Mouse (Mus musculus): ENCODE data around the gene Agap3. TPM values are rescaled to one million over a fixed set of nuclear protein-coding genes. Genes with fewer than 3 reads are reported as not detected.

The Agap3 gene
- polyA plus RNA-seq, 1 experiment from 2014 or later, result 26.9 TPM

- TF ChIP-seq CTCF (IDR thresholded peaks at IDR 0.05; ENCODE audit: low read depth), result no peak
- no peaks in the 10 kb centered on the region for H3K27me3 ChIP-seq (ENCODE audit: insufficient read depth, low read length)
- WGBS, result 61% methylated on average over 10 of the region's 10 CpGs
- no peaks in the 10 kb centered on the region for H3K9me3 ChIP-seq (replicated peaks; ENCODE audit: low read length)
- H3K4me3 ChIP-seq (replicated peaks; ENCODE audit: low read depth, low read length), result no peak overlapping the region
- no peak overlapping the region for H3K27ac ChIP-seq
- DNase-seq (ENCODE audit: low spot score), result no peak
- H3K4me1 ChIP-seq (replicated peaks; ENCODE audit: insufficient read depth, low read length), result no peaks in the 10 kb centered on the region
- ATAC-seq (replicated peaks; ENCODE audit: low FRiP score, low read depth), result no peak
- peaks cover 41% of the 10 kb centered on the region for H3K36me3 ChIP-seq (ENCODE audit: insufficient read depth, low read length)
- no peak overlapping the region for H3K9ac ChIP-seq (ENCODE audit: low read depth, low read length)
- no peak overlapping the region for H3K4me2 ChIP-seq (ENCODE audit: low read length)
Observed at GRCm38 (mm10) chr5:24499113-24499512, 47.1 kb downstream of the Agap3 start.

GRCm38 (mm10) chr5:24500851-24501250, 48.9 kb downstream of the Agap3 start:
- Histone ChIP-seq H3K27me3 (ENCODE audit: insufficient read depth, low read length) (0 out of 2 replicates have a peak, but pooled peaks cover 4% of the 10 kb centered on the region), H3K4me1 (replicated peaks; ENCODE audit: insufficient read depth, low read length) (peaks cover 4% of the 10 kb centered on the region; the same call in 1 of the 2 replicates), H3K27ac (no peak overlapping the region), H3K36me3 (ENCODE audit: insufficient read depth, low read length) (peaks cover 36% of the 10 kb centered on the region), H3K4me3 (replicated peaks; ENCODE audit: low read depth, low read length) (no peak overlapping the region), H3K9me3 (replicated peaks; ENCODE audit: low read length) (no peaks in the 10 kb centered on the region), H3K9ac (ENCODE audit: low read depth, low read length) (no peak overlapping the region), H3K4me2 (ENCODE audit: low read length) (no peak overlapping the region)
- no peak for TF ChIP-seq CTCF (IDR thresholded peaks at IDR 0.05; ENCODE audit: low read depth)
- no peak for DNase-seq (ENCODE audit: low spot score)
- WGBS, result 81% methylated on average over 11 of the region's 11 CpGs
- no peak for ATAC-seq (replicated peaks; ENCODE audit: low FRiP score, low read depth)

- H3K36me3 ChIP-seq (ENCODE audit: insufficient read depth, low read length), result peaks cover 23% of the 10 kb centered on the region
- 58% methylated on average over 4 of the region's 4 CpGs for WGBS
- H3K27ac ChIP-seq, result no peak overlapping the region
- no peak overlapping the region for H3K4me3 ChIP-seq (replicated peaks; ENCODE audit: low read depth, low read length)
- 0 out of 2 replicates have a peak, but pooled peaks cover 4% of the 10 kb centered on the region for H3K27me3 ChIP-seq (ENCODE audit: insufficient read depth, low read length)
- no peak for ATAC-seq (replicated peaks; ENCODE audit: low FRiP score, low read depth)
- H3K4me1 ChIP-seq (replicated peaks; ENCODE audit: insufficient read depth, low read length), result peaks cover 4% of the 10 kb centered on the region; the same call in 1 of the 2 replicates
- no peak for DNase-seq (ENCODE audit: low spot score)
- TF ChIP-seq CTCF (IDR thresholded peaks at IDR 0.05; ENCODE audit: low read depth), result no peak
- H3K4me2 ChIP-seq (ENCODE audit: low read length), result no peak overlapping the region
- H3K9ac ChIP-seq (ENCODE audit: low read depth, low read length), result no peak overlapping the region
- no peaks in the 10 kb centered on the region for H3K9me3 ChIP-seq (replicated peaks; ENCODE audit: low read length)
Observed at GRCm38 (mm10) chr5:24502786-24503185, 50.8 kb downstream of the Agap3 start.

- 49% methylated on average over 2 of the region's 2 CpGs for WGBS
- no peaks in the 10 kb centered on the region; the same call in 1 of the 2 replicates for H3K9me3 ChIP-seq (replicated peaks; ENCODE audit: low read length)
Observed at GRCm38 (mm10) chr5:24505513-24505912, 53.5 kb downstream of the Agap3 start.

GRCm38 (mm10) chr5:24508406-24508805, 56.4 kb downstream of the Agap3 start:
- no peak for TF ChIP-seq CTCF (IDR thresholded peaks at IDR 0.05; ENCODE audit: low read depth)
- no peaks in the 10 kb centered on the region for H3K36me3 ChIP-seq (ENCODE audit: insufficient read depth, low read length)
- no peaks in the 10 kb centered on the region; the same call in 1 of the 2 replicates for H3K9me3 ChIP-seq (replicated peaks; ENCODE audit: low read length)
- DNase-seq (ENCODE audit: low spot score) (no peak), ATAC-seq (replicated peaks; ENCODE audit: low FRiP score, low read depth) (no peak)
- 0 out of 2 replicates have a peak, but pooled peaks cover 4% of the 10 kb centered on the region for H3K27me3 ChIP-seq (ENCODE audit: insufficient read depth, low read length)
- H3K27ac ChIP-seq, result no peak overlapping the region
- H3K4me2 ChIP-seq (ENCODE audit: low read length), result no peak overlapping the region
- H3K4me3 ChIP-seq (replicated peaks; ENCODE audit: low read depth, low read length), result no peak overlapping the region
- 94% methylated on average over 7 of the region's 7 CpGs for WGBS
- peaks cover 4% of the 10 kb centered on the region; the same call in 1 of the 2 replicates for H3K4me1 ChIP-seq (replicated peaks; ENCODE audit: insufficient read depth, low read length)
- no peak overlapping the region for H3K9ac ChIP-seq (ENCODE audit: low read depth, low read length)

More at GRCm38 (mm10) chr5:24505513-24505912, 53.5 kb downstream of the Agap3 start:
- H3K4me2 ChIP-seq (ENCODE audit: low read length), result no peak overlapping the region
- no peak overlapping the region for H3K27ac ChIP-seq
- no peak overlapping the region for H3K9ac ChIP-seq (ENCODE audit: low read depth, low read length)
- H3K4me3 ChIP-seq (replicated peaks; ENCODE audit: low read depth, low read length), result no peak overlapping the region
- no peak for TF ChIP-seq CTCF (IDR thresholded peaks at IDR 0.05; ENCODE audit: low read depth)
- H3K36me3 ChIP-seq (ENCODE audit: insufficient read depth, low read length), result peaks cover 10% of the 10 kb centered on the region
- H3K27me3 ChIP-seq (ENCODE audit: insufficient read depth, low read length), result 0 out of 2 replicates have a peak, but pooled peaks cover 4% of the 10 kb centered on the region
- ATAC-seq (replicated peaks; ENCODE audit: low FRiP score, low read depth), result no peak; the same call in 1 of the 2 replicates
- H3K4me1 ChIP-seq (replicated peaks; ENCODE audit: insufficient read depth, low read length), result peaks cover 4% of the 10 kb centered on the region; the same call in 1 of the 2 replicates
- DNase-seq (ENCODE audit: low spot score), result no peak

- H3K4me1 ChIP-seq (replicated peaks; ENCODE audit: insufficient read depth, low read length), result no peaks in the 10 kb centered on the region
- no peaks in the 10 kb centered on the region; the same call in 1 of the 2 replicates for H3K9me3 ChIP-seq (replicated peaks; ENCODE audit: low read length)
- 51% methylated on average over 11 of the region's 11 CpGs for WGBS
- no peak for DNase-seq (ENCODE audit: low spot score)
- TF ChIP-seq CTCF (IDR thresholded peaks at IDR 0.05; ENCODE audit: low read depth), result peak; percentile 61
- ATAC-seq (replicated peaks; ENCODE audit: low FRiP score, low read depth), result no peak
- no peaks in the 10 kb centered on the region for H3K36me3 ChIP-seq (ENCODE audit: insufficient read depth, low read length)
- H3K4me3 ChIP-seq (replicated peaks; ENCODE audit: low read depth, low read length), result no peak overlapping the region
- H3K4me2 ChIP-seq (ENCODE audit: low read length), result no peak overlapping the region
- H3K27ac ChIP-seq, result no peak overlapping the region
- H3K9ac ChIP-seq (ENCODE audit: low read depth, low read length), result no peak overlapping the region
- H3K27me3 ChIP-seq (ENCODE audit: insufficient read depth, low read length), result no peaks in the 10 kb centered on the region
Observed at GRCm38 (mm10) chr5:24510635-24511034, 58.7 kb downstream of the Agap3 start.

GRCm38 (mm10) chr5:24512271-24512670, 60.3 kb downstream of the Agap3 start:
- no peaks in the 10 kb centered on the region for H3K36me3 ChIP-seq (ENCODE audit: insufficient read depth, low read length)
- no peaks in the 10 kb centered on the region; the same call in 1 of the 2 replicates for H3K9me3 ChIP-seq (replicated peaks; ENCODE audit: low read length)
- TF ChIP-seq CTCF (IDR thresholded peaks at IDR 0.05; ENCODE audit: low read depth), result no peak
- H3K4me1 ChIP-seq (replicated peaks; ENCODE audit: insufficient read depth, low read length), result no peaks in the 10 kb centered on the region
- ATAC-seq (replicated peaks; ENCODE audit: low FRiP score, low read depth), result peak; percentile 83
- no peak overlapping the region for H3K4me3 ChIP-seq (replicated peaks; ENCODE audit: low read depth, low read length)
- H3K27me3 ChIP-seq (ENCODE audit: insufficient read depth, low read length), result no peaks in the 10 kb centered on the region
- H3K4me2 ChIP-seq (ENCODE audit: low read length), result no peak overlapping the region
- H3K27ac ChIP-seq, result no peak overlapping the region
- H3K9ac ChIP-seq (ENCODE audit: low read depth, low read length), result no peak overlapping the region
- peak; percentile 85 for DNase-seq (ENCODE audit: low spot score)
- WGBS, result 23% methylated on average over 8 of the region's 8 CpGs
